Mouse (Mus musculus): ENCODE results near the gene Olfr671.
"Not testable (repeated sequence)": the region's sequence is repeated elsewhere in the genome, so short reads cannot be mapped to it uniquely, and the experiment has no call there.

The Olfr671 gene

DNA sequence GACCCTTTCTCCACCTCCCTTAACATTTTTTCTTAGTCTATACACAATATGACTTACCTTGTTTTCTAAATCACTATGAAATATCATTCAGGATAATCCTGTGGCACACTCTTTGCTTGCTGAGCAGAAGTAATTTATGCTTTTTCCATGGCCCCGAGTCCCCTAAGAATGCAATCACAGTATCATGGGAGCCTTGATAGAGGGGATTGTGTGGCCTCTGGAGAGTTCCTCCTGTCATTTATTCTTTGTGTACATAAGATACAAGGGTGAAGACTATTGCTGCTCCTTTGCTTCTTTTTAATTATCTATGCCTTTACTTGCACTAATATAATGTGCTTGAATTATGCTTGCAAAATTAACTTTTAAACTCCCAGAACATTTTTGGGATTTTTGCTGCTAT is at the start of gene Olfr671:
Gene Olfr671, minus strand, starts transcription at position 101 of the 400 bp plus-strand sequence.
- DNase-seq (ENCODE audit: low spot score): no peak

DNA sequence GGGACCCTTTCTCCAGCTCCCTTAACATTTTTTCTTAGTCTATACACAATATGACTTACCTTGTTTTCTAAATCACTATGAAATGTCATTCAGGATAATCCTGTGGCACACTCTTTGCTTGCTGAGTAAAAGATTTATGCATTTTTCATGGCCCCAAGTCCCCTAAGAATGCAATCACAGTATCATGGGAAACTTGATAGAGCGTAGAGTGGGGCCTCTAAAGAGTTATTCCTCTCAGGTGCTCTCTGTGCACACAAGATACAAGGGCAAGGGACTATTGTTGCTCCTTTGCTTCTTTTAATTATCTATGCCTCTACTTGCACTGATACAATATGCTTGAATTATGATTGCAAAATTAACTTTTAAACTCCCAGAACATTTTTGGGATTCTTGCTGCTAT is 49.4 kb upstream of the Olfr671 start, which contains the start of gene Olfr675:
Gene Olfr675, minus strand, starts transcription at position 101 of the 400 bp plus-strand sequence.
- no peak for DNase-seq (ENCODE audit: low spot score)

DNA sequence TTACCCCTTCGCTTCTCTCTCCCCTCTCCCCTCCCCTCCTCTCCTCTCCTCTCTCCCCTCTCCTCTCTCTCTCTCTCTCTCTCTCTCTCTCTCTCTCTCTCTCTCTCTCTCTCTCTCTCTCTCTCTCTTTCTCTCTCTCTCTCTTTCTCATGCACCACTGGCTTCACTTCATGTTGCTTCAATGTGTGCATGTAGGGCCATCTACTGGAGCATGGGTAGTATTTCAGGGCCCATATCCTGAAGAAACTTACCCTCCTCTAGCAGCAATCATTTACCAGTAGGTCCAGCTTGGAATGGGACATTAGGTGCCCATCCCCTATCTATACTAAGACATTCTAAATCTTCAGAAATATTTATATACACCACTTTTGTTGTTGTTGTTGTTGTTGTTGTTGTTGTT is 43.6 kb upstream of the Olfr671 start:
- DNase-seq (ENCODE audit: low spot score): no peak

DNA sequence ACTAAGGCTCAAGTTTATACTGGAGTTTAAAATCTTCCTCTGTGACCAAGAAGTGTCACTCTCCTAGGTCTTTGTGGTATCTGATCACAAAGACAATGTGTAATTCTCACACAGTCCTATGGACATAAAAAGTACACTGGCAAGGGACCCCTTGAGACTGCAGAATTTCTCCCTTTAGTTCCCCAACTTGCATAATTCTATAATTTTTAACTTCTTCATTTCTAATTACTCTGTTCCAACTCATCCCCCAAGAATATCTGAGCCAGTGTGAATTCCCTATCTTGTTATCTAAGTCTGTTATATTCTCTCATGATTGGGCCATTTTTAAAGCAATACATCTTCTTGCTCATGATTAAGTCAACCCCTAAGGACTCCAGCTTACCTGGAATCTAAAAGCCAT is 23.0 kb upstream of the Olfr671 start, which contains the start of gene Olfr672:
Gene Olfr672, minus strand, starts transcription at position 101 of the 400 bp plus-strand sequence.
- no peak for DNase-seq (ENCODE audit: low spot score)

DNA sequence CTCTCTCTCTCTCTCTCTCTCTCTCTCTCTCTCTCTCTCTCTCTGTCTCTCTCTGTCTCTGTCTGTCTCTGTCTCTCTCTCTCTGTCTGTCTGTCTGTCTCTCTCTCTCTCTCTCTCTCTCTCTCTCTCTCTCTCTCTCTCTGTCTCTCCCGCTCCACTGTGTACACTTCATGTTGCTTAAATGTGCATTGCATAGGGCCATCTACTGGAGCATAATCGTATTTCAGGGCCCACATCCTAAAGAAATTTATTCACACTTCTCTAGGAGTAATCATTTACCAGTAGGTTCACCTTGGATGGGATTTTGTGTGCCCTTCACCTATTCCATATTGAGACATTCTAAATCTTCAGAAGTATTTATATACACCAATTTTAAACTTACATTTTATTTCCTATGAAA is 6.4 kb downstream of the Olfr671 start:
- DNase-seq (ENCODE audit: low spot score): not testable (repeated sequence)

DNA sequence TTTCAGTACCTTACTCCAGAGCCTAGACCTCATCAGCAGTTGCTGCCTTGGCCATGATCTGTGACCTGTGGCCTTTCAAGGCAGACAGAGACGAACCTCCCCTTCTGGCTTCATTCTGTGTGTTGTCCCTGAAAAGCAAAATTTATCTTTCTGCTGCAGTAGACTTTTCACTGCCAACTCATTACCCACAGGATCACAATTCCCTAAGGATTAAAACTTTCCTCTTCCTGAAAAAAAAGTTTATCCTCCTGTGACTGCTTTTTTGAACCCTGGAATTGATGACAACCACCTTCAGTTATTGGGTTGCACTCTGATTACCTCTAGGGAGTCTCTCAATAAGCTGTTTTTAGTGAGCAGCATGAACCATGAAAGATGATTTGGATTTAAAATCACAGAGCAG is 16.4 kb downstream of the Olfr671 start, which contains the start of gene Olfr670:
Gene Olfr670, minus strand, starts transcription at position 101 of the 400 bp plus-strand sequence.
- no peak for DNase-seq (ENCODE audit: low spot score)

DNA sequence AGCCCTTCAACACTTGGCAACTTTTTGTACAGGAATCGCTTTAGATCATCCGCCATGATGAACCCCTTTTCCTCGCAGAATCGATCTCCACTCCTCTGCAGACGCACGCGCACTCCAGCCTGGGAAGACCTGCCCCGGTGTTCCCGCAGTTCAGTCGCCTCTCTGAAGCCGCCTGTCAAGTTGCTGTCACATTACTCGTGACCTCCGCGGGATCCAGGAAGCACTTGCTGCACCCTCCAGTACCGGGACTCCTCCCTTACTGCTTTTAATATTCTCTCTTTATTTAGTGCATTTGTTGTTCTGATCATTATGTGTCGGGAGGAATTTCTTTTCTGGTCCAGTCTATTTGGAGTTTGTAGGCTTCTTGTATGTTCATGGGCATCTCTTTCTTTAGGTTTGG is 28.7 kb downstream of the Olfr671 start:
- not testable (repeated sequence) for DNase-seq (ENCODE audit: low spot score)

DNA sequence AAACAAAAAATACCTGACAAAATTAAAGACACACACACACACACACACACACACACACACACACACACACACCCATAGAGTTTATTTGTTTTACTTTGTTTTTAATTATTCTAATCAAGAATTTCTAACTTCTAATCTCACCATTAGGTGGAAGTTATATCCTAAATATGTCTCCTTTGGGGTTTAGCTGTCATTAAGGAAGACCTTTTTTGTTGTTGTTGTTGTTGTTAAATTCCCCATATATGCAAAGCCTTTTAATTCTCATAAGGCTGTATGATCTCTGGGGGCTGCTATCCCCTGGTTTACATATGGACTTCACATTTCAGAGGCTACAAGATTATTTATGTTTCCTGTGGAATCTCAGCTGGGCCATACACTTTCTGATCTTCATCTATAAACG is 45.0 kb downstream of the Olfr671 start, which contains the start of gene Olfr669:
Gene Olfr669, plus strand, starts transcription at position 301 of the 400 bp plus-strand sequence.
- DNase-seq (ENCODE audit: low spot score): no peak

DNA sequence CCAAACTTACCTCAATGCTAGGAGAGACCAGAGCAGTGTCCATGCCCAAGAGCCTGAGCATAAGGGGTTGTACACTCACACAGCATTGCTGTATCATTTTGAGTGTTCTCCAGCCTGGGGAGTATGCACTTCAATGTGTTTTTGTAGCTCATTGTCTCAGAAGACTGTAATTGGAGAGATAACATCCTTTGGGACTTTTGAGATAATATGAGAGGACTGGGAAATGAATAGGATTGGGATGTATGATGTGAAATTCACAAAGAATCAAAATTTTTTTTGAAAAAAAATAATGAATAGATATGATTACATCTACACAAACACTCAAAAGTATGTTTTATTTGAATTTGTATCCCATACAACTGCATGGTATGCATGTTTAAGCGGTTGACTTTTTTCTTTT is 51.0 kb downstream of the Olfr671 start, which contains the start of gene Olfr668:
Gene Olfr668, minus strand, starts transcription at position 101 of the 400 bp plus-strand sequence.
- no peak for DNase-seq (ENCODE audit: low spot score)
